Mouse (Mus musculus) layer of hippocampus, adult 18-20 months (tissue): Measurements from ENCODE around the gene Cdh15. TPM values are rescaled to one million over a fixed set of nuclear protein-coding genes. Genes with fewer than 3 reads are reported as not detected.

Source experiments
- total RNA-seq, 2 experiments: library from RNA; stranded (reverse); gene quantifications; 2 replicates each; pipeline ENCODE4 v1.2.3; 2021

The Cdh15 gene
- total RNA-seq, 2 experiments from 2014 or later: 0.86 to 1.3 TPM

Other genes with a start within 250 kb of the Cdh15 start
- gene Galns, start 236.5 kb upstream of the Cdh15 start, total RNA-seq: 10 to 100 TPM; 10.2 to 10.9 TPM
- 10 to 100 TPM; 82.1 to 82.7 TPM for gene Trappc2l, start 236.3 kb upstream of the Cdh15 start, total RNA-seq
- gene Pabpn1l, start 225.2 kb upstream of the Cdh15 start, total RNA-seq: not detected
- 10 to 100 TPM; 46.3 to 52.5 TPM for gene Cbfa2t3, start 148.9 kb upstream of the Cdh15 start, total RNA-seq
- gene Acsf3, start 72.5 kb upstream of the Cdh15 start, total RNA-seq: 10 to 100 TPM; 17.7 to 21.0 TPM
- 100 to 1,000 TPM; 165 to 176 TPM for gene Ankrd11, start 194.3 kb downstream of the Cdh15 start, total RNA-seq
- 10 to 100 TPM; 60.0 to 64.8 TPM for gene Spg7, start 215.0 kb downstream of the Cdh15 start, total RNA-seq